Mouse (Mus musculus) kidney, adult 2 months (tissue): ENCODE results near the gene Pafah1b2.

Experiments
- CTCF ChIP-seq: fragments of 200-500 bp; conservative IDR thresholded peaks from 2 replicates; pipeline ENCODE4 v1.5.1; 2011; ENCODE audit warnings: low read depth, mild to moderate bottlenecking, control low read depth, low read length, moderate library complexity, mixed read lengths; ENCODE audit not compliant: insufficient read depth, insufficient read length
- POLR2A ChIP-seq: fragments of 200-500 bp; IDR thresholded peaks from one replicate; pipeline ENCODE4 v1.6.1; 2011; ENCODE audit warnings: low read depth, low read length, control low read depth

- TF ChIP-seq CTCF (no peak), POLR2A (no peak)
Measured at GRCm38 (mm10) chr9:45938952-45939637, 73.4 kb downstream of the Pafah1b2 start.
